Mouse (Mus musculus) forebrain, embryonic 14.5 days (tissue): Measurements from ENCODE around the gene Mcm3. TPM values are rescaled to one million over a fixed set of nuclear protein-coding genes. Genes with fewer than 3 reads are reported as not detected.

Source experiments
- ATAC-seq: fragments of 200-750 bp; cut with Nextera tagmentation; 2 replicates; pipeline ENCODE4 v1.8.0; 2017; ENCODE audit warnings: mild to moderate bottlenecking, moderate library complexity
- DNase-seq: peaks from one replicate; pipeline ENCODE4 v3.0.0-alpha.2; 2015; ENCODE audit warnings: low spot score
- H3K27ac ChIP-seq: fragments of 300-500 bp; sonication (generic); 2 replicates; pipeline ENCODE4 v1.5.1; 2014; ENCODE audit warnings: low read depth, mild to moderate bottlenecking, control low read depth, low read length, moderate library complexity
- H3K27me3 ChIP-seq: fragments of 300-500 bp; sonication (generic); replicated peaks from 2 replicates; pipeline ENCODE4 v1.6.1; 2014; ENCODE audit warnings: low read length, control low read depth, mixed read lengths; ENCODE audit not compliant: control insufficient read depth, insufficient read depth
- H3K36me3 ChIP-seq: fragments of 300-500 bp; sonication (generic); 2 replicates; pipeline ENCODE4 v1.6.1; 2014; ENCODE audit warnings: low read length, control low read depth; ENCODE audit not compliant: control insufficient read depth, insufficient read depth
- H3K4me1 ChIP-seq: fragments of 300-500 bp; sonication (generic); 2 replicates; pipeline ENCODE4 v1.6.1; 2014; ENCODE audit warnings: antibody characterized with exemption, low read length, control low read depth; ENCODE audit not compliant: control insufficient read depth, insufficient read depth
- H3K4me2 ChIP-seq: fragments of 300-500 bp; sonication (generic); 2 replicates; pipeline ENCODE4 v1.6.1; 2014; ENCODE audit warnings: mild to moderate bottlenecking, control low read depth, low read length
- H3K4me3 ChIP-seq: fragments of 300-500 bp; sonication (generic); 2 replicates; pipeline ENCODE4 v1.5.1; 2014; ENCODE audit warnings: low read depth, low read length, control low read depth
- H3K9ac ChIP-seq: fragments of 300-500 bp; sonication (generic); 2 replicates; pipeline ENCODE4 v1.6.1; 2014; ENCODE audit warnings: mild to moderate bottlenecking, low read length, control low read depth, moderate library complexity
- H3K9me3 ChIP-seq: fragments of 300-500 bp; sonication (generic); replicated peaks from 2 replicates; pipeline ENCODE4 v1.6.1; 2016; ENCODE audit warnings: low read length, control low read depth, mixed read lengths; ENCODE audit not compliant: control insufficient read depth
- WGBS: fragments of 180-500 bp; shearing (Covaris S2); extraction: QIAGEN DNeasy Blood & Tissue Kit; methylation state at CpG from one replicate; pipeline ENCODE4 v1.1.7; 2014; 5-methylcytosine and 5-hydroxymethylcytosine counted together
- polyA plus RNA-seq: library from polyadenylated mRNA; unstranded; fragments of >200 nt; fragmentation: Nextera tagmentation; extraction: Ambion mirVana; gene quantifications from 2 replicates; pipeline ENCODE4 v1.2.1, GENCODE M21; 2014

The Mcm3 gene
- polyA plus RNA-seq, 1 experiment from 2014 or later, result 79.4 TPM

GRCm38 (mm10) chr1:20757586-20757985, 62.5 kb downstream of the Mcm3 start:
- H3K9ac ChIP-seq, result no peak overlapping the region
- H3K4me3 ChIP-seq, result no peak overlapping the region
- no peak overlapping the region for H3K27ac ChIP-seq
- DNase-seq (no peak), ATAC-seq (no peak)
- H3K4me1 ChIP-seq, result no peaks in the 10 kb centered on the region
- H3K9me3 ChIP-seq, result no peaks in the 10 kb centered on the region
- no peaks in the 10 kb centered on the region for H3K36me3 ChIP-seq
- H3K4me2 ChIP-seq, result no peak overlapping the region
- H3K27me3 ChIP-seq, result no peaks in the 10 kb centered on the region
- WGBS, result 85% methylated on average over 3 of the region's 3 CpGs

- Histone ChIP-seq H3K9me3 (no peaks in the 10 kb centered on the region; the same call in 1 of the 2 replicates), H3K27me3 (no peaks in the 10 kb centered on the region), H3K9ac (no peak overlapping the region), H3K36me3 (no peaks in the 10 kb centered on the region), H3K27ac (no peak overlapping the region), H3K4me2 (no peak overlapping the region), H3K4me3 (no peak overlapping the region), H3K4me1 (no peaks in the 10 kb centered on the region)
- ATAC-seq, result no peak
- 90% methylated on average over 10 of the region's 10 CpGs for WGBS
- DNase-seq, result no peak
These were observed 65.7 kb downstream of the Mcm3 start for GRCm38 (mm10) chr1:20754439-20754838.

Other genes starting within 250 kb of the Mcm3 start
- gene Pkhd1, start 202.2 kb downstream of the Mcm3 start, polyA plus RNA-seq, result 0.02 TPM in 1 of 2 replicates, not detected in the other
- not detected in 2 replicates for gene Il17a, start 89.4 kb downstream of the Mcm3 start, polyA plus RNA-seq
- not detected in 2 replicates for gene Il17f, start 29.7 kb downstream of the Mcm3 start, polyA plus RNA-seq
- 18.7 and 23.0 TPM in 2 replicates for gene Paqr8, start 70.3 kb upstream of the Mcm3 start, polyA plus RNA-seq
- gene Efhc1, start 131.3 kb upstream of the Mcm3 start, polyA plus RNA-seq, result 2.6 and 2.7 TPM in 2 replicates